Mouse (Mus musculus): ENCODE measurements at regions not wholly inside any gene's neighbourhood (a gene's known extent, or its start where the extent isn't known, plus 50 kb on each side); places are given as distances from the start of the nearest gene placed in this dataset.

GRCm38 (mm10) chr16:75487915-75488314, 97.9 kb downstream of the Lipi start:
- DNase-seq, result no peak

- DNase-seq, result no peak
These were observed 102.0 kb downstream of the Lipi start for GRCm38 (mm10) chr16:75483878-75484277.

GRCm38 (mm10) chr16:75465420-75465975, 120.4 kb downstream of the Lipi start:
- DNase-seq, result no peak

- DNase-seq, result no peak
These were observed 123.7 kb downstream of the Lipi start for GRCm38 (mm10) chr16:75462136-75462535.

- peak; percentile 53 to 54 for DNase-seq
These were observed 138.9 kb downstream of the Lipi start for GRCm38 (mm10) chr16:75446901-75447514.

GRCm38 (mm10) chr16:75439296-75439695, 146.6 kb downstream of the Lipi start:
- DNase-seq, result peak; percentile 9 to 22

GRCm38 (mm10) chr16:75433227-75433626, 152.6 kb downstream of the Lipi start:
- no peak for DNase-seq

GRCm38 (mm10) chr16:75384526-75385222, 201.2 kb downstream of the Lipi start:
- no peak for DNase-seq

GRCm38 (mm10) chr16:75381191-75381590, 204.7 kb downstream of the Lipi start:
- DNase-seq, result no peak

- no peak for DNase-seq
These were observed 216.2 kb downstream of the Lipi start for GRCm38 (mm10) chr16:75369700-75370099.

- no peak for DNase-seq
These were observed 219.1 kb downstream of the Lipi start for GRCm38 (mm10) chr16:75366727-75367126.

GRCm38 (mm10) chr16:75365361-75365994, 220.4 kb downstream of the Lipi start:
- no peak for DNase-seq

- DNase-seq, result no peak
These were observed 223.8 kb downstream of the Lipi start for GRCm38 (mm10) chr16:75362095-75362494.

- no peak for DNase-seq
These were observed 225.1 kb downstream of the Lipi start for GRCm38 (mm10) chr16:75360791-75361190.

- DNase-seq, result no peak
These were observed 232.5 kb downstream of the Lipi start for GRCm38 (mm10) chr16:75353394-75353793.

GRCm38 (mm10) chr16:75344201-75344927, 241.5 kb downstream of the Lipi start:
- no peak for DNase-seq

GRCm38 (mm10) chr16:75343028-75343901, 242.6 kb downstream of the Lipi start:
- no peak for DNase-seq

GRCm38 (mm10) chr16:75334228-75334627, 251.6 kb downstream of the Lipi start:
- DNase-seq, result no peak

GRCm38 (mm10) chr16:75333750-75334149, 252.1 kb downstream of the Lipi start:
- no peak for DNase-seq

- no peak for DNase-seq
These were observed 253.0 kb downstream of the Lipi start for GRCm38 (mm10) chr16:75332853-75333252.

GRCm38 (mm10) chr16:75325296-75325695, 260.6 kb downstream of the Lipi start:
- DNase-seq, result no peak

GRCm38 (mm10) chr16:75304743-75305142, 281.1 kb downstream of the Lipi start:
- no peak for DNase-seq
